Mouse (Mus musculus) layer of hippocampus, postnatal 14 days (tissue): ENCODE data around the gene Gtf2h5. TPM values are rescaled to one million over a fixed set of nuclear protein-coding genes. Genes with fewer than 3 reads are reported as not detected.

Source experiments
- DNase-seq, 2 experiments: peaks; one replicate each; pipeline ENCODE4 v3.0.0; 2021 to 2022; ENCODE audit warnings: low spot score in 2 of 2, mixed read lengths in 1 of 2
- microRNA-seq, 2 experiments: library from miRNA; unstranded; fragments of <30 nt; microRNA quantifications; one replicate each; pipeline ENCODE4 v1.2.0; 2021
- total RNA-seq, 2 experiments: library from RNA; stranded (reverse); gene quantifications; 2 replicates each; pipeline ENCODE4 v1.2.3; 2021

Gtf2h5 gene
- total RNA-seq, 2 experiments from 2014 or later, result 153 to 155 TPM

DNA sequence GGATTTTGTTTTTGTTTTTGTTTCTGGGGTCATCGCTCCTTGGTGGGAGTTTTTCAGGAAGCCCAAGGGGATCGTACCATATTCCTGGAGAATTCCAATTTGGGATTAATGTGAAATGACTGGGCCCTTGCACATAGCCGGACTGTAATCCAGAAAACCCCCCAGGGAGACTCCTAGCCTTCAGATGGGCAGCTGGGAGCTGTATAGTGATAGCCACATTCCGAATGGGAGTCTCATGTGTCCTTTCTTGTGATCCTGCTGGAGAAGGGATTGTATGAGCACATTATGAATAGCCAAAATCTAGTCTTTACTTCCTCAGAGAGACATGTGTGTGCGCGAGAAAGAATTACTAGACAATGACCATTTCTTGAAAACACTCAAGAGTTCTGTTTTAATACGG, 28.6 kb downstream of the Gtf2h5 start:
- DNase-seq, result no peak

DNA sequence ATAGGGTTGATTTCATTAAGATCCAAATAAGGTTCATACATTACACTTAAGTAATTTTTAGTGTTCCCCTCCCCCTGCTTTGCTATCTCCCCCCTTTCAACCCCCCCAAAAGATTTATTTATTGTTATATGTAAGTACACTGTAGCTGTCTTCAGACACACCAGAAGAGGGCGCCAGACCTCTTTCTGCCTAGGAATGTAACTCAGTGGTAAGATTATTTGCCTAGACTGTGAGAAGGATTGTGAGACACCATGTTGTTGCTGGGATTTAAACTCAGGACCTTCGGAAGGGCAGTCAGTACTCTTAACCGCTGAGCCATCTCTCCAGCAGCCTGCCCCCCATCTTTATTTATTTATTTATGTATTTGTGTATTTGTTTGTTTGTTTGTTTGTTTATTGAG, 31.4 kb downstream of the Gtf2h5 start:
- DNase-seq, result no peak

DNA sequence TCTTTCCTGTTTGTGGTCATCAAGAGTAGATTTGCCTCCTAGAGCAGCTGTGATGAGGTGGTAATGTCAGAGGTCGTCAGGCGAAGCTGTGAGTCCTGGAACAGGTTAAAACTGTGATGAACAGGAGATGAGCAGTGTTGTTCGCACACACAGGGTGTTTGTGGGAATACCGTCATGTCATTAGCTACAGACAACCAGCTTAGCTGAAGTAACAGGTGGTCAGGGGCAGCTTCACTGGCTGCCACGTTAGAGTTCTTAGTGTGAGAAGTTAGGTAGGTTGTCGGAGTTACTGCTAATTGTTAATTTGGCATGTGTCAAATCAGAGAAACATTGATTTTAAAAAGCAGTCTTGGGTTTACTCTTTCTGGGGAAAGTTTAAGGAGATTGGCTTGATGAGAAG, 34.1 kb downstream of the Gtf2h5 start:
- no peak for DNase-seq

DNA sequence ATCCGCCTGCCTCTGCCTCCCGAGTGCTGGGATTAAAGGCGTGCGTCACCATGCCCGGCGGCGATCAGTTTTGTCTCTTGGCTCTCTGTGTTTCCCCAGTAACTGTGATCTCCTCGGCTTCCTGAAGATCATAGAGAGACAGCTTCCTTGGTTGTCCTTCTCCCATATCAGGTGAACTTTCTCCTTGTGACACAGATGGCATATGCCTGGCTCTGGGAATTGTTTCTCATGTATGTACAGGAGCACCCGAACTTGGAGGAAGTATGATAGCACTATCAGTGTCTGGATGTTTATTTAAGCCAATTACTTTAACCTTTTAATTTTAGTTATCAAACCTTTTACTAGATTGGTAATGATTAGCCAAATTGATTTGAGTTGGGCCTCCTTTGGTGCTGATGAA, 35.5 kb downstream of the Gtf2h5 start:
- DNase-seq, result no peak

DNA sequence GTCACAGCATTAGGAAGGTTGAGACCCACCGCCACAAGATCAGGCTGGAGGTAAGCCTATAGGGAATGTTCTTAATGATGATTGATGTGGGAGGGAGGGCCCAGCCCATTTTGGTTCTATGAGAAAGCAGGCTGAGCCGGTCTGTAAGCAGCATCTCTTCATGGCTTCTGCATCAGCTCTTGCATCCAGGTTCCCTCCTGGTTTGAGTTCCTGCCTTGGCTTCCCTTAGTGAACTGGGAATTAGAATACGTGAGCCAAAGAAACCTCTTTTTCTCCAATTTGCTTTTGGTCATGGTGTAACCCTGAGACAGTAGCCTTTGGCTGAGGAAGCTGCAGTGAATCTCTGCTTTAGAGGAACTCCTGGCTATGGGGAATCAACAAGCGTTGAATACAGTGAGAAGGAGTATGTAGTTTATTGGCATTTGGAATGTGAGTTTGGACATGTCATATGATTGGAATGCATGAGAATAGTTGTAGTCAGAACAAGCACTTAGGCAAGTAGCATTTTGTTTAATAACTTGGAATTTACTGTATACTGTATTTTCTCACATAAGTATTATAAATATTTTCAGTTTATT, 37.7 kb downstream of the Gtf2h5 start:
- no peak for DNase-seq

DNA sequence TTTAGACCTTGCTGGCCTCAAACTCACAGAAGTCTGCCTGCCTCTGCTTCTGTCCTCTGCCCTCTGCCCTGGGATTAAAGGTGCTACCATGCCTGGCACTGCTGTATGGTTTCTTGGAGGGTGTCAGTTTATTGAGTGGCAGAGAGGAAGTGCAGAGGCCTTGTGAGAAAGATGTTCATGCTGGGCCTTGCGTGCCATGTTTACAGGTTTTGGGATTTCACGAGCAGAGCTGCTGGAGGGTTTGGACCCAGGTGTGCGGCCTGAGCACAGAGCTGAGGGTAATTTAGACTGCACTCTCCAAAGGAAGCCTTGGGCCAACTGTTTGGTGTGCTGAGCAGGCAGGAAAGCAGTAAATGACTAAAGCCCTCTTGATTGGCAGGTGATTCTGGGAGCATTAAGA, 38.3 kb downstream of the Gtf2h5 start:
- DNase-seq, result no peak

DNA sequence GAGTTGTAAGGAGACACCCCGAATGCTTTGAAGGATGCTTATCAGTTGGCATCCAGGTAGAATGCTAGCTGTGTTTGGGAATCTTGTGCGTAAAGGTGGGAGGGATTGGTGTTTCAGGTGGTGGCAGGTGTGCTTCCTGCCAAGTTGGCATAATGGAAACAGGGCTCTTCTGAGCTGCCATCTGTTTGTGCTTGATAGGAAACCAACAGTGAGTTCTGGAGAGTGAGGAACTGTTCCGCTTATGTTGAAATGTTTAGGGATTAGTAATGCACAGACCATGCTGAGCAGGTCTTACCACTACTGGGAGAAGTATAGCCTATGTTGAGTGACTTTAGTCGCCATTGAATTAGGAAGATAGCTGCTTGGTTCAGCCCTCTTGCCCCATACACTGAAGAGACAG, 39.3 kb downstream of the Gtf2h5 start:
- DNase-seq, result no peak

DNA sequence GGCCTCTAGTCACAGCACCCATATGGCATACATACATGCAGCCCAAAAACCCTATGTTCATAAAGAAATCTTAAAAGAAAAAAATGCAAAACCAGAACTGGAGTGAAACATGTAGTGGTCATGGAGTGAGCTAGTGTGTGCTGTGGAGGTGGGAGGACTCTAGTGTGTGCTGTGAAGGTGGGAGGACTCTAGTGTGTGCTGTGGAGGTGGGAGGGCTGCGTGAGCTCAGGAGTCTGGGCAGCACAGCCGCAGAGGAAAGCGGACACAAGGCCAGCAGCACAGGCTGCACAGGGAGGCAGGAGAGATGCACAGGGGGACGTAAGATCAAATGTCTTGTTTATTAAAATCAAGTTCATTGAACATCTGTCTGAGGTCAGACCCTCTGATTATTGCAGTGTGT, 44.2 kb downstream of the Gtf2h5 start:
- no peak for DNase-seq

DNA sequence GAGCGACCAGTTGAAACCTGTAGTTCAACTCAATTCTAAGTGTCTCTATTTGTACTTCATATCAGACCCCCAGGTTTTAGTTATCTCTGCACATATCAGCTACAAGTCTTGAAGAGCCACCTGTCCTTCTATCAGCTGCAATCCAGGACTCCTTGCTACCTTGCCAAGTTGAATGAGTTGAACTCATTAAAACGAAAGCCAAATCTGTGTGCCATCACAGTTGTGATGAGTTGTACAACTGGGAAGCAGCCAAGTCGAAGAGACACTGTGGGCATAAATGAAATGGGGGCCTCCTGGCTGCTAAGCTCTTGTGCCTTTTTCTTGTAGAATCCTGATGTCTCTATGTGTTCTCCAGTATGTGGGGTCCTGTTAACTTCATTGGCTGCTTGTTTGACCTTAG, 45.9 kb downstream of the Gtf2h5 start:
- DNase-seq, result no peak

DNA sequence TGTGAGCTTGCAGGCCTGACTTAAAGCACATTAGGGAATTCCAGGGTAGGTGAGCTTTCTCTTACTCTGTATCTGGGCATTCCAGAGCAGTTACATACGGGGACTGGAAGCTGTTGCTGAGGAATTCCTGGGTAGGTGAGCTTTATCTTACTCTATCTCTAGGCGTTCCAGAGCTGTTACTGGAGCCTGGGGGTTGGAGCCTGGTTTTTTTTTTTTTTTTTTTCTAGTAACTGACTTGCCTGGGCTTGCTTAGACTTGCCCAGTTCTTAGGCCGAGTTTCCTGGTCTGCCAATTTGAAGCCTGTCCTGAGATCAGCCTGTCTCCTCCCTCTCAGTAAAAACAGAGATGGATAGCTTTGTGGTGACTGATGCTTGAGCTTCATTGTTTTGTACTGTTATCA, 48.5 kb downstream of the Gtf2h5 start:
- no peak for DNase-seq

DNA sequence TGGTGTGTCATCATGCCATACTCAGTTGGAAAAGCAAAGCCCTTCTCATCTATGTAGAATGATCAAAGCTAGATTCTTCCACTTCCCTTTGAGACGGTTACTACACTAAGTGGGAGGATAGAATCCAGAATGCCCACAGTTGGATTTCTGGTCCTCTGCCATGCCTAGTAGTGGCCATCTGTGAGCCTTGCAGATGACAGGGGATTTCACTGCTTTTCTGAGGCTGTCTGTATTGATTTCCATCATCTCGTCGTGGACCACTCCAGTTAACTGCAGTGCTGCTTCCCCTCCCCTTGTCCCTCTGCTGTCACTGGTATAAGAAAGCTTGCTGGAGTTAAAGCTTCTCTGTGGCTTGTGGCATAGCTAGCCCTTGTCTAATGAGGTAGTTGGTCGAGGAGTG, 49.8 kb downstream of the Gtf2h5 start:
- DNase-seq, result peak; percentile 17 to 41

DNA sequence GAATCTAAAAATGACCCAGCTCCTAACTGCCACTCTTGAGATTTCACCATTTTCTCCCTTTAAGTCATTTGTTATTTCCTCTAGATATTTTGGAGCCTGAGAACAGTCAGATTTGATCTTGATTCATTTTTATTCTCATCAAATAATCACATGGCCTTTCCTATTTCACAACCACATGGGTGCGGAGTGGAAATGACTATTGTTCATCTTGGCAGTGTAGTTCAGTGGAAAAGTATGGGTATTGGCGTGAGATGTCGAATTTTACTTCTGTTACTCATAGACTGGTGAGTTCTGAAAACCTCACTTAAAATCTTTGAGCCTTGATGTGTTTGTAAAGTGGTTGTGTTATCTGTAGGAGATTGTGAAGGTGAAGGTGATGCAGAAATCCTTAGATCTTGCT, 51.5 kb downstream of the Gtf2h5 start:
- no peak for DNase-seq

Small RNA genes lying within 50 kb of the gene (microRNA-seq; reads per million reads assigned to microRNA genes)
- 0 reads per million in 2 experiments for gene Gm22774

Other genes with a start within 250 kb of the Gtf2h5 start
- 10 to 100 TPM; 13.4 to 13.7 TPM for gene Snx9, start 238.5 kb upstream of the Gtf2h5 start, total RNA-seq
- gene Synj2, start 138.5 kb upstream of the Gtf2h5 start, total RNA-seq, result 10 to 100 TPM; 47.4 to 52.1 TPM
- gene Serac1, start within 50 bp of the Gtf2h5 start, total RNA-seq, result 10 to 100 TPM; 15.6 to 17.8 TPM
- 100 to 1,000 TPM; 249 to 275 TPM for gene Tulp4, start 26.7 kb downstream of the Gtf2h5 start, total RNA-seq
- 10 to 100 TPM; 77.5 to 80.9 TPM for gene Tmem181a, start 177.1 kb downstream of the Gtf2h5 start, total RNA-seq
- gene Dynlt1a, start 237.7 kb downstream of the Gtf2h5 start, total RNA-seq, result 10 to 100 TPM; 13.2 to 14.5 TPM